Mouse (Mus musculus) left cerebral cortex, adult 2 months (tissue): ENCODE measurements at regions not wholly inside any gene's neighbourhood (a gene's known extent, or its start where the extent isn't known, plus 50 kb on each side); places are given as distances from the start of the nearest gene placed in this dataset.

Experiments
- DNase-seq, 2 experiments: peaks; one replicate each; pipeline ENCODE4 v3.0.0; 2021 to 2022; ENCODE audit warnings: low spot score in 2 of 2, mixed read lengths in 1 of 2; ENCODE audit errors: extremely low spot score in 1 of 2
- H3K27ac ChIP-seq: fragments of 200-600 bp; 2 replicates; pipeline ENCODE4 v1.8.1; 2022
- H3K4me3 ChIP-seq: fragments of 200-600 bp; 2 replicates; pipeline ENCODE4 v1.8.1; 2022
- CTCF ChIP-seq: fragments of 200-600 bp; IDR thresholded peaks from 2 replicates; pipeline ENCODE4 v1.8.1; 2022; ENCODE audit warnings: antibody characterized with exemption, mild to moderate bottlenecking, moderate library complexity
- intact Hi-C: fragments of 180-260 bp; cut with DNase I; formaldehyde crosslinking; loops from one replicate; pipeline ENCODE4 v1.15.1; 2025

GRCm38 (mm10) chrX:158544021-158544420 lies 500.9 kb upstream of the Cnksr2 start:
- H3K4me3 ChIP-seq = no peak overlapping the region
- intact Hi-C loops = loop anchor here (2.0 to 10.0 kb wide), 3 partner anchors 149 to 379 kb away; no protein-coding TSS in a partner anchor
- DNase-seq = peak; percentile 7 to 30
- H3K27ac ChIP-seq = no peak overlapping the region; the same call in 1 of the 2 replicates
- no peak for TF ChIP-seq CTCF

DNA sequence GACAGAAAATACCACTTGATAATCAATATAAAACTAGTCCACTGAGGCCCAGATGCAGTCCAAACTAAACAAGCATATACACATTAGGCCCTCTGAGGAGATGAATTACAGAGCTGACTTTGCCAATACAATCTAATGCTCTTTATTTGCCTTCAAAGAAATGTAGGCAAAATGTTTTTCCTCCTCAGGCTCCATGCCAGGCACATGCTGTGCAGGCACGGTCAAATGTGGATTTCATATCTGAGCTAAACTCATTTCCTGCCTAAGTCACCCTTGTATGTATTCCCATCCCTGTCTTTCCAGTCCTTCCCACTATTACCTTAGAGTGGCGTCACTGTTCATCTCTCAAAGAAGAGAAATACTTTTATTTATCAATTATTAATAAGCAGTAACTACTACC lies 534.8 kb upstream of the Cnksr2 start:
- no peak for DNase-seq
- TF ChIP-seq CTCF = no peak
- H3K27ac ChIP-seq = no peak overlapping the region
- intact Hi-C loops = no loop called here
- no peak overlapping the region for H3K4me3 ChIP-seq

GRCm38 (mm10) chrX:158613136-158613535 lies 570.0 kb upstream of the Cnksr2 start:
- H3K27ac ChIP-seq = peak overlapping the region; percentile 64; the same call in 1 of the 2 replicates

DNA sequence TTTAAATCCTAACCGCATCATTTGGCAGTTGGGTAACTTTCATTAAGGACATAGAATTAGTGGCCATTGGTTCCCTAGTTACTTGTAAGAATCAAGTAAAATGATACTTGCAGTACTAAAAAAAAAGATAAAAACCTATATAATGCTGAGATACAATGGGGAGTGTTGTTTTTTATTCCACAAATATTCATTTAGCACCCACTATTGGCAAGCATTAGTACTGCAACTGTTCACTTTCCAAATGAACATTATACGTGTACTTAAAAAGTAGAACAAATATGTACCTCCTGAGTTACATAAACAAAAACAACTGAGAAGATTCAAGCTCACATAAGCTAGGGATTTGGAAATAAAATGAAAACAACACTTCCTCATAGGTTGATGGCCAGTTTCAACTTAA lies 570.5 kb upstream of the Cnksr2 start:
- H3K4me3 ChIP-seq = no peak overlapping the region
- no peak for DNase-seq
- TF ChIP-seq CTCF = peak; percentile 48
- peak overlapping the region; percentile 64; the same call in 1 of the 2 replicates for H3K27ac ChIP-seq
- intact Hi-C loops = loop anchor here (5.0 kb wide), 2 partner anchors 571 to 881 kb away; partner anchors contain the start of gene Cnksr2

More at GRCm38 (mm10) chrX:158613136-158613535, 570.0 kb upstream of the Cnksr2 start:
- intact Hi-C loops = loop anchor here (5.0 kb wide), 2 partner anchors 571 to 881 kb away; partner anchors contain the start of gene Cnksr2
- TF ChIP-seq CTCF = no peak
- no peak for DNase-seq
- no peak overlapping the region for H3K4me3 ChIP-seq

DNA sequence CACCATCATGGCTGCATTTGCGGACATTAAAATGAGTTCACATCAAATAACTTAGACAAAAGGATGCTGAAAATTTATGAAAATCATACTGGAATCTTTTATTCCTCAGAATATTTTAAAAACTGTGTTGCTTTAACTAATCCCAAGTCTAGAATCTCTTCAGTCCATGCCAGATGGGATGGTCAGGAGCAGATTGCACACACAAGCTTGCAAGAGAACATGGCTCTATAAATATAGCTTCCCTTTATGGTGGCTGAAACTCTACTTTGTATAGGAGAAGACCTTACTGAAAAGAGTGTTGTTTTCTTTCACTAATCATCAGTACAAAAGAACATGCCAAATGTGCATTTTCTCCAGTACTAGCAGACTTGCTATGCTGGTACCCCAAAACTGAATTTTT lies 570.9 kb upstream of the Cnksr2 start:
- peak overlapping the region; percentile 2 for H3K27ac ChIP-seq
- intact Hi-C loops = loop anchor here (5.0 kb wide), 2 partner anchors 572 to 882 kb away; partner anchors contain the start of gene Cnksr2
- no peak for DNase-seq

DNA sequence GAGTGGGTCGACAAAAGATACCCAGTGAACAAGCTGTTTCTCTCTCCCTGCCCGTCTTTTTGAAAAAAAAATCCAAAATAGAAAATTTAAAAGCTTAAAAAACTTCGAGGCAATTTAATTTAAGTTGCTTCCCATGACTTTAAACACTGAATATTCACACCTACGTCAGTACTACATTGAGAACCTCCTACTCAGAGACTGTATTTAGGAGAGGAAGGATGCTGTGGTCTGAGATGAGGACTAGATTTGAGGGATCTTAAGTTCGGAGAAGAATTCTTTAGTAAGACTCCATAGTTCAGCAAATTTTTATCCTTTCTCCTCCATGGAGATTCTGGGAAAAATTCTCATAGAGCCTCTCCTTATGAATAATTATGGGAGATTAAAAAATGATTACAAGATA lies 571.4 kb upstream of the Cnksr2 start:
- Histone ChIP-seq H3K27ac (peak overlapping the region; percentile 29), H3K4me3 (no peak overlapping the region)
- intact Hi-C loops = loop anchor here (5.0 kb wide), 2 partner anchors 572 to 882 kb away; partner anchors contain the start of gene Cnksr2
- DNase-seq = no peak
- no peak for TF ChIP-seq CTCF

More for the DNA sequence above, 570.9 kb upstream of the Cnksr2 start:
- TF ChIP-seq CTCF = no peak
- H3K4me3 ChIP-seq = no peak overlapping the region

DNA sequence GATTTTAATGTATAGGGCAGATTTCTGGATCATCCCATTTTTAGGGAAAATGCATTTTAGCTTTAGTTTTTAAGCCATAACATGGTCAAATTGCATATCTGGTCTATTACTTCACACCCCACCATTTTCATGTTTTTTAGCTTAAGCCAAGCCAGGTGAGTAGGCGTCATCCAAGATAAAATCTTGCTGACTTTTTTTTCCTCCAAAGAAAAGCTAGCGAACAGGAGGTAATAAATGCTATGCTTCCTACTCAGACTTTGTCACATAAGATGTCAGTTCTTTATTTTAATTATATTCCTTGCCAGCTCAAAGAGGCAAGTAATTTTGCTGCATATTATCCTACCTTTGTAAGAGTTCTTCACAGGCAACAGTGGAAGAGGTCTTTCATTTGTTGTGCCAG lies 572.0 kb upstream of the Cnksr2 start:
- peak overlapping the region; percentile 29 for H3K27ac ChIP-seq
- intact Hi-C loops = loop anchor here (1.0 to 5.0 kb wide), 2 partner anchors 237 to 307 kb away; no protein-coding TSS in a partner anchor
- no peak for DNase-seq

GRCm38 (mm10) chrX:158627390-158627789 lies 582.7 kb upstream of the Rps6ka3 start:
- intact Hi-C loops = no loop called here
- DNase-seq = no peak
- no peak for TF ChIP-seq CTCF
- H3K4me3 ChIP-seq = no peak overlapping the region
- no peak overlapping the region for H3K27ac ChIP-seq

More for the DNA sequence above, 572.0 kb upstream of the Cnksr2 start:
- no peak for TF ChIP-seq CTCF
- no peak overlapping the region for H3K4me3 ChIP-seq

DNA sequence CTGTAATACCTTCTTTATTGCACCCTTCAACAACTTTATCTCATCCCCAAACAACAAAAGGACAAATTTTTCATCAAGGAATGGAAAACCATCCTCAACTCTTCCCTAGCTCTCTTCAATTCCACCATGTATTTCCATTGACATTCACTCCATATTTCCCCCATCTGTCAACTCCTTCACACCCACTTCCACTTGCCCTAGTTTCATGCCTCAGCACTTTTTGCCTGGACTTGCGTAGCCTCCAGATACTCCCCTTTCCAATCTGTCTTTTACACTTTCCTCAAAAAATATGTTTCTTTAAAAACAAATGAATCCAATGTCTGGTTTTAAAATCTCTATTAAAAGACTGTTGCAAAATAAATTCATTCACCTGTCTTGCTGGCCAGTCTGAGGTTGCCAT lies 577.7 kb upstream of the Rps6ka3 start:
- no peak for DNase-seq
- no peak for TF ChIP-seq CTCF
- Histone ChIP-seq H3K4me3 (no peak overlapping the region), H3K27ac (no peak overlapping the region)
- intact Hi-C loops = loop anchor here (5.0 kb wide), 1 partner anchor 205 kb away; no protein-coding TSS in a partner anchor

- H3K27ac ChIP-seq = no peak overlapping the region
- no peak for DNase-seq
- intact Hi-C loops = no loop called here
- no peak for TF ChIP-seq CTCF
- no peak overlapping the region for H3K4me3 ChIP-seq
Observed at GRCm38 (mm10) chrX:158652226-158652625, 557.9 kb upstream of the Rps6ka3 start.

GRCm38 (mm10) chrX:158656188-158656587 lies 553.9 kb upstream of the Rps6ka3 start:
- Histone ChIP-seq H3K4me3 (no peak overlapping the region), H3K27ac (no peak overlapping the region)
- intact Hi-C loops = no loop called here
- no peak for DNase-seq
- no peak for TF ChIP-seq CTCF

DNA sequence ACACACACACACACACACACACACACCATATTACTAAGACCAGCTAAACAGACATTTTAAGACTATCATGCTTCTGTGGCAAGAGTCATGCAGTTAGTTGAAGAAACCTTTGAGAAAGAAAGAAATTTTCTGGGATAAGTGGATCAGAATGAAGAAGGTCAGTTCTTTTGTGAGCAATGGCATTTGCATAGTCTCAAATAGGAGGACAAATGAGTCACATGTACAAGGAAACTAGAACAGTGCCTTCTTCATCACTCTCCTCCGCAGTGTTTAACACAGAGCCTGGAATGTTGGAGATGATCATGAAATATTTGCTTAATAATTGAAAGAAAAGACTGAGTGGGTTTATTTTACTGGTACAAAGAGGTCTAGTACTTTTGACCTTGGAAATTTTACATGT lies 515.9 kb upstream of the Rps6ka3 start:
- no peak overlapping the region for H3K4me3 ChIP-seq
- H3K27ac ChIP-seq = peak overlapping the region; percentile 3; the same call in 1 of the 2 replicates
- TF ChIP-seq CTCF = no peak
- intact Hi-C loops = loop anchor here (5.0 kb wide), 1 partner anchor 228 kb away; no protein-coding TSS in a partner anchor
- DNase-seq = no peak

DNA sequence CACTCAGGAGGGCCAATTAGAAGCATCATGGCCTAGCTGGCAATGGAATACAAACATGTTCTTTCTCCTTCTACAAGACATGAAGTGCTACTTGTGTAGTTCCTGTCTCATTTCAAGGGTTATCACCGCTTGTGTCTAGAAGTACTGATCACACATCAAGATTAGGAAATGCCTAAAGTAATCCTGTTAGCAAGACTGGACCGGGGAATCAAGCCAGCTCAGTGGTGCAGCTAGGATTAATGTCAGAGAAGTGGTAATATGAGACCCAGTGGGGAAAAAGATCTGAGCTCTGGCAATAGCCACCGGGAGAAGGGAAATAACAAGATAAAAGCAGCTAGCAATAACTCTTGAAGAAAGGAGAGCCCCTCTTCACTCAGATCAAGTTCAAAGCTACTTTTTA lies 506.7 kb upstream of the Rps6ka3 start:
- intact Hi-C loops = no loop called here
- Histone ChIP-seq H3K4me3 (no peak overlapping the region), H3K27ac (no peak overlapping the region)
- DNase-seq = no peak
- TF ChIP-seq CTCF = no peak
